Mouse (Mus musculus) testis, adult 2 months (tissue): Measurements from ENCODE around the gene Hspd1. TPM values are rescaled to one million over a fixed set of nuclear protein-coding genes. Genes with fewer than 3 reads are reported as not detected.

Experiments used
- H3K27ac ChIP-seq: fragments of 200-500 bp; 2 replicates; pipeline ENCODE4 v1.5.1; 2012; ENCODE audit warnings: low read depth, low read length; ENCODE audit not compliant: control insufficient read depth, insufficient read depth
- H3K27me3 ChIP-seq: fragments of 200-500 bp; 2 replicates; pipeline ENCODE4 v1.6.1; 2012; ENCODE audit warnings: mild to moderate bottlenecking, low read length, moderate library complexity; ENCODE audit not compliant: control insufficient read depth, insufficient read depth
- H3K36me3 ChIP-seq: fragments of 200-500 bp; 2 replicates; pipeline ENCODE4 v1.6.1; 2012; ENCODE audit warnings: mild to moderate bottlenecking, low read length; ENCODE audit not compliant: control insufficient read depth, insufficient read depth
- H3K4me1 ChIP-seq: fragments of 200-500 bp; 2 replicates; pipeline ENCODE4 v1.6.1; 2012; ENCODE audit warnings: low read length; ENCODE audit not compliant: control insufficient read depth, insufficient read depth
- H3K4me3 ChIP-seq: fragments of 200-500 bp; 2 replicates; pipeline ENCODE4 v1.5.1; 2012; ENCODE audit warnings: low read depth, mild to moderate bottlenecking, low read length, moderate library complexity, mixed read lengths; ENCODE audit not compliant: control insufficient read depth
- CTCF ChIP-seq: fragments of 200-500 bp; IDR thresholded peaks from 2 replicates; pipeline ENCODE4 v1.5.1; 2012; ENCODE audit warnings: low read depth, mild to moderate bottlenecking, inconsistent platforms, low read length, moderate library complexity; ENCODE audit not compliant: control insufficient read depth, insufficient read depth, insufficient replicate concordance
- POLR2A ChIP-seq: fragments of 200-500 bp; IDR thresholded peaks from 2 replicates; pipeline ENCODE4 v1.6.1; 2012; ENCODE audit warnings: low read depth, mild to moderate bottlenecking, inconsistent platforms, low read length, moderate library complexity; ENCODE audit not compliant: control insufficient read depth
- polyA plus RNA-seq: library from polyadenylated mRNA; depleted of rRNA; stranded (reverse); fragments of >200 nt; gene quantifications from 2 replicates; pipeline ENCODE4 v1.2.3, GENCODE M21; 2012

Gene Hspd1
- polyA plus RNA-seq, 1 experiment: 12.8 TPM

DNA sequence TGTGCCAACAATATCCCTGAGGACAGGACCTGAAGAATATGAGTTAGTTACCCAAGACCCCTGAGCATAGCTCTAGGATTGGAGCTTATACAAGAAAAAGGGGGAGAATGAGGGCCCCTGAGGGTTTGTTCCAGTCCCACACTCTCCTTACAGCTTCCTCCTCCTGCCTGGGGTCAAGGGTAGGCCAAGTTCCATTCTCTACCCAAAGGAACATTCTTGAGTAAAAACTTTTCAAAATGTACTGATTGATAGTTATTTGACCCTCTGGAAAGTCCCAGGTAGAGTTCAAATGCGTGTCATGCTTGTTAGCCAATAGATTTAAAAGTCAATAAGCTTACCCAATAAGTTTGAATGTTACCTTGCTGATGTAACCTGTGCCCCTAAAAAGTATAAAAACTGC, 19.6 kb upstream of the Hspd1 start:
- Histone ChIP-seq H3K4me3 (no peak overlapping the region), H3K27ac (no peak overlapping the region)
- TF ChIP-seq POLR2A: no peak
- no peak for TF ChIP-seq CTCF

DNA sequence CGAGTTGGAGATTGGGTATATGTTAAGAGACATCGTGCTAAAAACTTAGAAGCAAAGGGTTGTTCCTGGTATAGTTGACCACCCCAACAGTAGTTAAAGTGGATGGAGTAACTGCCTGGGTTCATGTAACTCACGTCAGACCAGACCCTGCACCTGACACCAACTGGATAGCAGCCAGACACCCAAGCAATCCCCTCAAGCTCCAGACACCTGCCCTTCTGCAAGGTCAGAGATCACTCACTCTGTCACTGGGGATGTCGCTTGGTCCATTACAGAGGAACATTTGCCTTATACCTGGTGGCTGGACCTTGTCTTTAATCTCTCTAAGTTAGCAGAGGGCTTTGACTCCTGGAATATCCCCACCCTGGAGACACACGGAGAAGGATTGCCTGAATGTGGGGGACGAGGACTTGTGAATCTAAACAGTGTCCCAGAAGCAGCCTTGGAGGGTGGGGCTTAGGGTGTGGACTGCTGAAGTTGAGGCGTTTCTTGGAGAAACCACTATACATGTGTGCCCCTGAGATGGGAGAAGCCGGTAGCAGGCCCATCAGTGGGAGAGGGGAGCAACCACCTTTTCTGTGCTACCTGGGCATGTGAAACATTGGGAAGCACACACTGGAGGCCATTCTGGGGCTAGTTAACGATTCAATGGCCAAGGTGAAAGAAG, 19.0 kb upstream of the Hspd1 start:
- Histone ChIP-seq H3K36me3 (no peaks in the 10 kb centered on the region), H3K4me1 (no peaks in the 10 kb centered on the region), H3K4me3 (no peak overlapping the region), H3K27me3 (no peaks in the 10 kb centered on the region), H3K27ac (no peak overlapping the region)
- TF ChIP-seq CTCF: no peak
- no peak for TF ChIP-seq POLR2A

More for the DNA sequence above, 19.6 kb upstream of the Hspd1 start:
- H3K36me3 ChIP-seq: no peaks in the 10 kb centered on the region
- H3K4me1 ChIP-seq: peaks cover 2% of the 10 kb centered on the region; the same call in 1 of the 2 replicates
- no peaks in the 10 kb centered on the region for H3K27me3 ChIP-seq

DNA sequence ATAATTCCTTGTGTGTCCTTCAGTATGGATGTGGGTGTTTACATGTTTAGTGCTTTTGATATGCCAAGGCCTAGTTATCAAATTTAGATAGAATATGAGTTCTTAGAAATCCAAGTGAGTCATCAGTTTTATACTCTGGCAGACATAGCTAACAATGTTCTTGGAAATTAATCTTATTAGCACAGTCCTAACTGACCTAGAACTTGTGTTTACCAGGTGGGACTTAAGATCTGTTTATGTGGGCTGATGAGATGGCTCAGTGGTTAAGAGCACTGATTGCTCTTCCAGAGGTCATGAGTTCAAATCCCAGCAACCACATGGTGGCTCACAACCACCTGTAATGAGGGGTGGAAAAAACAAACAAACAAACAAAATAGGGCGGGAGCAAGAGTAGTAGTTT, 4.4 kb upstream of the Hspd1 start:
- no peaks in the 10 kb centered on the region; the same call in 1 of the 2 replicates for H3K36me3 ChIP-seq
- H3K27me3 ChIP-seq: no peaks in the 10 kb centered on the region
- TF ChIP-seq POLR2A: no peak
- no peak for TF ChIP-seq CTCF
- no peak overlapping the region for H3K27ac ChIP-seq
- no peak overlapping the region for H3K4me3 ChIP-seq
- H3K4me1 ChIP-seq: peaks cover 9% of the 10 kb centered on the region

DNA sequence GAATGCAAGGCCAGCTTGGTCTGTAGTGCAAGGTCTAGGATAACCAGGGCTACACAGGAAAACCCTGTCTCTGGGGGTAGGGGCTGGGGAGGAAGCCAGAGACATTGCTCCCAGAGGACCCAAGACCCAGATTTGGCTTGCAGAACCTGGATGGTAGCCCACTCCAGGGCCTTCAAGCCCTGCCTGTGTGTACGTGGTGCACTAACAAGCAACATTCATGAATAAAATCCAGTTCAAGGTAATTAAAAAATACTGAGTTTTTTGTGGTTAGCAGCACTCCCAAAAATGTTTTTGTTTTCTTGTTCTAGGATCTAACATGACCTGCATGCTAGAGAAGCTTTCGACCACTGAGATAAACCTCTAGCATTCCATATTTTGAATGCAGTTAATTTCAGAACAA, 4.0 kb upstream of the Hspd1 start:
- no peaks in the 10 kb centered on the region; the same call in 1 of the 2 replicates for H3K36me3 ChIP-seq

GRCm38 (mm10) chr1:55089498-55090064, 1.5 kb upstream of the Hspd1 start:
- H3K36me3 ChIP-seq: no peaks in the 10 kb centered on the region; the same call in 1 of the 2 replicates
- H3K27ac ChIP-seq: no peak overlapping the region
- H3K4me1 ChIP-seq: peaks cover 19% of the 10 kb centered on the region

More for the DNA sequence above, 4.0 kb upstream of the Hspd1 start:
- Histone ChIP-seq H3K4me1 (peaks cover 13% of the 10 kb centered on the region), H3K27ac (no peak overlapping the region), H3K27me3 (no peaks in the 10 kb centered on the region), H3K4me3 (no peak overlapping the region)
- no peak for TF ChIP-seq POLR2A
- TF ChIP-seq CTCF: no peak

DNA sequence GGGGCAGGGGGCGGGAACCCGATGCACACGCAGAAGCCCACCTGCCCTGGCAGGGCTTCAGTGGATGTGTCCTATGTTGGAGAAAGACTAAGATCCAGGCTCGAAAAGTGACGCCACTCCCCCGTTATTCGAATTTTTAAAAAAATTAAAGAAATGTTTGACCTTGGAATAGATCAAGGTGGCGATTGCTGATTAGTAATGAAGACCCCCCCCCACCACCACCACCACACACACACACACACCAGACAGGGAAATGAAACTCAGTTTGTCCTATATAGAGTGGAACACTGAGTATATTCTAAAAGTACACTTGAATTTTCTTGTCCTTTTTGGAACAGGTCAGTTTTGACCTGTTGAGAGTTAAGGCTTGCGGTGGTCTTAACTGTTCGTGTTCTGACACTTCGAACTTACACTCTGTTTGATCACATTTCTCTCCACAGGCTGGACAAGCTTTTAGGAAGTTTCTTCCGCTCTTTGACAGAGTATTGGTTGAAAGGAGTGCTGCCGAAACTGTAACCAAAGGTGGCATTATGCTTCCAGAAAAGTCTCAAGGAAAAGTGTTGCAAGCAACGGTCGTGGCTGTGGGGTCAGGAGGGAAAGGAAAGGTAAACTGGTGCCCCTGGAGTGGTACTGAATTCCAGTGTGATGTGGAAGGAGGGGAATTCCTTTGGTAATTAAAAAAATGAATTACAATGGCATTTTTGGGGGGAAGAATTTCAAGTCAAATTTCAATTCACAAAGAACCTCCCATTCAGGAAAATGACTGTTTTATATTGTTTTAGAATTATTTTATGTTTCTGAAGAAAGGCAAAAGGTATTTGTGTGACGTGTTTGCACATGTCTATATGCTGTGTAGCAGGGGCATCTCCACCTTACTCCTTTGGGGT, 811 bp upstream of the Hspd1 start:
- Histone ChIP-seq H3K27me3 (no peaks in the 10 kb centered on the region), H3K4me3 (peak overlapping the region; percentile 99), H3K27ac (peak overlapping the region; percentile 95), H3K4me1 (peaks cover 19% of the 10 kb centered on the region), H3K36me3 (no peaks in the 10 kb centered on the region; the same call in 1 of the 2 replicates)
- TF ChIP-seq POLR2A: no peak
- no peak for TF ChIP-seq CTCF

More at GRCm38 (mm10) chr1:55089498-55090064, 1.5 kb upstream of the Hspd1 start:
- Histone ChIP-seq H3K27me3 (no peaks in the 10 kb centered on the region), H3K4me3 (no peak overlapping the region)
- TF ChIP-seq POLR2A (no peak), CTCF (no peak)

DNA sequence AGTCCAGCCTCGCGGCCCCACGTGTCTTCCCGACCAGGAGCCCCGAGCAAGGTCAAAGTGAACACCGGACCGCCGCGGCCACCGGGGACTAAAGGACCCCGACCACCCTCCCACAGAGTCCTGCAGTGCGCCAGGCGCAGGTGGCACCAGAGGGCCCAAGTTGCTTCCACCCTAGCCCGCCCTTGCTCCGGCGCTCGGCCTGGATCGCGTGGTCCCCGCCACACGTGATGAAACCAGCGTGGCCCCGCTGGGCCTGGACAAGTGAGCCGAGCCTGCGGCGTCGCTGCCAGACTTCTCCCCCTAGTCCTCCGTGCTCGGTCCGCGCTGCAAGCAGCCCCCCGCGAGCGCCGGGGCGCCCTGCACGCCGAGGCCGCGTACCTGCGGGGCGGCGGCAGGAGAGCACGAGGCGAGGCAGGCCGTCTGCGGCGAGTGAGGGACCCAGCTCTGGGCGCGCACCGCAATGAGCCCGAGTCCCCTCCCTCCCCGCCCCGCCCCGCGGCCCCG, 590 bp downstream of the Hspd1 start:
- Histone ChIP-seq H3K4me1 (peaks cover 19% of the 10 kb centered on the region), H3K4me3 (peak overlapping the region; percentile 99), H3K27ac (peak overlapping the region; percentile 96), H3K27me3 (no peaks in the 10 kb centered on the region), H3K36me3 (no peaks in the 10 kb centered on the region; the same call in 1 of the 2 replicates)
- TF ChIP-seq POLR2A (peak; percentile 71), CTCF (no peak)
